Mouse (Mus musculus) CH12.LX (cell line): Measurements from ENCODE around the gene Tspan32.

Experiments
- CHD2 ChIP-seq: IDR thresholded peaks from 2 replicates; pipeline ENCODE4 v1.6.1; 2011; ENCODE audit warnings: low read length, improper control_type of control experiment
- CTCF ChIP-seq, 2 experiments: IDR thresholded peaks in 1 of 2; conservative IDR thresholded peaks in 1 of 2; 2 replicates each; pipeline ENCODE4 v1.5.1; 2011 to 2012; ENCODE audit warnings: low read depth in 2 of 2, low read length in 2 of 2, improper control_type of control experiment in 1 of 2, inconsistent platforms in 1 of 2, mild to moderate bottlenecking in 1 of 2, moderate library complexity in 1 of 2
- ELF1 ChIP-seq: IDR thresholded peaks from 2 replicates; pipeline ENCODE4 v1.6.1; 2014; ENCODE audit warnings: low read depth, mild to moderate bottlenecking, inconsistent platforms, low read length, improper control_type of control experiment
- ETS1 ChIP-seq: conservative IDR thresholded peaks from 2 replicates; pipeline ENCODE4 v1.6.1; 2012; ENCODE audit warnings: low read depth, mild to moderate bottlenecking, inconsistent platforms, low read length, improper control_type of control experiment, moderate library complexity
- MEF2A ChIP-seq: IDR thresholded peaks from 2 replicates; pipeline ENCODE4 v1.6.1; 2014; ENCODE audit warnings: low read depth, mild to moderate bottlenecking, inconsistent platforms, low read length, improper control_type of control experiment, borderline replicate concordance
- MYC ChIP-seq: IDR thresholded peaks from 2 replicates; pipeline ENCODE4 v1.6.1; 2011; ENCODE audit warnings: low read depth, mild to moderate bottlenecking, improper control_type of control experiment, low read length
- NELFE ChIP-seq: IDR thresholded peaks from 2 replicates; pipeline ENCODE4 v1.6.1; 2011; ENCODE audit warnings: low read depth, low read length, improper control_type of control experiment
- POLR2A ChIP-seq: IDR thresholded peaks from 2 replicates; pipeline ENCODE4 v1.6.1; 2011; ENCODE audit warnings: low read depth, mild to moderate bottlenecking, improper control_type of control experiment, low read length
- RAD21 ChIP-seq: IDR thresholded peaks from 2 replicates; pipeline ENCODE4 v1.6.1; 2011; ENCODE audit warnings: low read depth, mild to moderate bottlenecking, low read length, improper control_type of control experiment, moderate library complexity
- TCF12 ChIP-seq: IDR thresholded peaks from 2 replicates; pipeline ENCODE4 v1.6.1; 2014; ENCODE audit warnings: low read depth, mild to moderate bottlenecking, inconsistent platforms, low read length, improper control_type of control experiment

GRCm38 (mm10) chr7:142996998-142997397, 7.8 kb upstream of the Tspan32 start:
- TF ChIP-seq CTCF (conservative IDR thresholded peaks at IDR 0.05 in 1 of 2, IDR thresholded peaks at IDR 0.05 in 1 of 2; ENCODE audit: low read depth in 2 of 2, low read length in 2 of 2) (no peak), POLR2A (no peak), MEF2A (no peak), CHD2 (no peak), ETS1 (no peak), NELFE (no peak), TCF12 (no peak), ELF1 (no peak), MYC (no peak), RAD21 (no peak)
